Mouse (Mus musculus) forebrain, embryonic 11.5 days (tissue): Measurements from ENCODE around the gene Chchd1. TPM values are rescaled to one million over a fixed set of nuclear protein-coding genes. Genes with fewer than 3 reads are reported as not detected.
A peak's percentile ranks its signal among the peaks of the same experiment; 100 is the strongest.

ENCODE experiments used
- ATAC-seq: fragments of 200-750 bp; cut with Nextera tagmentation; replicated peaks from 2 replicates; pipeline ENCODE4 v1.8.0; 2017; ENCODE audit warnings: moderate TSS enrichment; ENCODE audit not compliant: low FRiP score
- DNase-seq: peaks from one replicate; pipeline ENCODE4 v3.0.0-alpha.2; 2017; ENCODE audit warnings: low spot score
- H3K27ac ChIP-seq: fragments of 300-500 bp; sonication (generic); 2 replicates; pipeline ENCODE4 v1.5.1; 2014; ENCODE audit warnings: low read depth, low read length
- H3K27me3 ChIP-seq: fragments of 300-500 bp; sonication (generic); 2 replicates; pipeline ENCODE4 v1.6.1; 2014; ENCODE audit warnings: mild to moderate bottlenecking, low read length, mixed read lengths; ENCODE audit not compliant: control insufficient read depth, insufficient read depth
- H3K36me3 ChIP-seq: fragments of 300-500 bp; sonication (generic); 2 replicates; pipeline ENCODE4 v1.6.1; 2014; ENCODE audit warnings: mild to moderate bottlenecking, low read length, moderate library complexity, mixed read lengths; ENCODE audit not compliant: control insufficient read depth, insufficient read depth
- H3K4me1 ChIP-seq: fragments of 300-500 bp; sonication (generic); replicated peaks from 2 replicates; pipeline ENCODE4 v1.6.1; 2014; ENCODE audit warnings: low read length, mixed read lengths; ENCODE audit not compliant: control insufficient read depth, insufficient read depth
- H3K4me2 ChIP-seq: fragments of 300-500 bp; sonication (generic); 2 replicates; pipeline ENCODE4 v1.6.1; 2014; ENCODE audit warnings: low read depth, mild to moderate bottlenecking, low read length, moderate library complexity, mixed read lengths; ENCODE audit not compliant: severe bottlenecking
- H3K4me3 ChIP-seq: fragments of 300-500 bp; sonication (generic); 2 replicates; pipeline ENCODE4 v1.5.1; 2014; ENCODE audit warnings: low read depth, low read length
- H3K9ac ChIP-seq: fragments of 300-500 bp; sonication (generic); 2 replicates; pipeline ENCODE4 v1.6.1; 2014; ENCODE audit warnings: low read length
- H3K9me3 ChIP-seq: fragments of 300-500 bp; sonication (generic); 2 replicates; pipeline ENCODE4 v1.6.1; 2016; ENCODE audit warnings: low read length, mixed read lengths; ENCODE audit not compliant: control insufficient read depth
- WGBS: fragments of 180-500 bp; shearing (Covaris S2); extraction: QIAGEN DNeasy Blood & Tissue Kit; methylation state at CpG from one replicate; pipeline ENCODE4 v1.1.7; 2014; 5-methylcytosine and 5-hydroxymethylcytosine counted together
- polyA plus RNA-seq: library from polyadenylated mRNA; unstranded; fragments of >200 nt; fragmentation: Nextera tagmentation; extraction: Ambion mirVana; gene quantifications from 2 replicates; pipeline ENCODE4 v1.2.1, GENCODE M21; 2014

The Chchd1 gene
- polyA plus RNA-seq, 1 experiment from 2014 or later = 256 TPM

DNA sequence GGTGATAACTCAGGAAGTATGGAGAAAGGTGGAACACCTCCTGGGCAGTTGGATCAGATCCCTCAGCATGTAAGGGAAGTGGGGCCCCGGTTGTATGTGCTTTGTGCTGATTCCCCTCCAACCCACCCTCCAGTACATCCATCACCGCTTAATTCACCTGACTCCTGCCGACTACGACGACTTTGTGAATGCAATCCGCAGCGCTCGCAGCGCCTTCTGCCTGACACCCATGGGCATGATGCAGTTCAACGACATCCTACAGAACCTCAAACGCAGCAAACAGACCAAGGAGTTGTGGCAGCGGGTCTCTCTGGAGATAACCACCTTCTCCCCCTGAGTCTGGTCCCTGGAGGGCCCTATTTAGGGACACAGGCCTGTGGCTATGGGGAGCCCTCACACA, 20.2 kb downstream of the Chchd1 start:
- Histone ChIP-seq H3K9ac (no peak overlapping the region), H3K27me3 (no peaks in the 10 kb centered on the region), H3K4me1 (no peaks in the 10 kb centered on the region), H3K36me3 (peaks cover 21% of the 10 kb centered on the region; the same call in 1 of the 2 replicates), H3K9me3 (no peaks in the 10 kb centered on the region), H3K4me3 (no peak overlapping the region), H3K27ac (no peak overlapping the region), H3K4me2 (no peak overlapping the region)
- no peak for DNase-seq
- no peak for ATAC-seq
- 93% methylated on average over 12 of the region's 12 CpGs for WGBS

DNA sequence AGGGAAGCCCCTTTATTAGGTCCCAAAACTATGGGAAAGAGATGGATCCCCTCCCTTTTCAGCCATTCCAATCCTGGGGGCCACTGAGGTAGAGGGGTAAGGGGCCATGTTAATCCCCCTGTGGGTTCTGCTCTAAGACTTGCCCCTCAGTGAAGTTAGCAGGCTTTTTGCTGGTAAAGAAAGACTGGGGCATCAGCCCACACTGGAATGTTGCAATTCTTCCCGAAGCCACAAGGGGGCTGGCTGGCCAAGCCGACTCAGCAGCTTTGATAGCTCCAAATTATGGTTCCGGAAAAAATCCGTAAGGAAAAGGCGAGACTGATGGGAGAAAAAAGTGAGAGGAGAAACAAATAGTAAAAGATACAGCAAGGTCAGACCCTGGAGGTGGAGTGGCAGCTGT, 21.2 kb downstream of the Chchd1 start:
- no peak overlapping the region for H3K4me3 ChIP-seq
- H3K27me3 ChIP-seq = no peaks in the 10 kb centered on the region
- H3K36me3 ChIP-seq = peaks cover 15% of the 10 kb centered on the region; the same call in 1 of the 2 replicates
- H3K4me2 ChIP-seq = no peak overlapping the region
- DNase-seq = peak; percentile 77
- 43% methylated on average over 5 of the region's 5 CpGs for WGBS
- ATAC-seq = no peak
- no peaks in the 10 kb centered on the region for H3K9me3 ChIP-seq
- no peak overlapping the region for H3K9ac ChIP-seq
- no peaks in the 10 kb centered on the region for H3K4me1 ChIP-seq
- H3K27ac ChIP-seq = no peak overlapping the region

DNA sequence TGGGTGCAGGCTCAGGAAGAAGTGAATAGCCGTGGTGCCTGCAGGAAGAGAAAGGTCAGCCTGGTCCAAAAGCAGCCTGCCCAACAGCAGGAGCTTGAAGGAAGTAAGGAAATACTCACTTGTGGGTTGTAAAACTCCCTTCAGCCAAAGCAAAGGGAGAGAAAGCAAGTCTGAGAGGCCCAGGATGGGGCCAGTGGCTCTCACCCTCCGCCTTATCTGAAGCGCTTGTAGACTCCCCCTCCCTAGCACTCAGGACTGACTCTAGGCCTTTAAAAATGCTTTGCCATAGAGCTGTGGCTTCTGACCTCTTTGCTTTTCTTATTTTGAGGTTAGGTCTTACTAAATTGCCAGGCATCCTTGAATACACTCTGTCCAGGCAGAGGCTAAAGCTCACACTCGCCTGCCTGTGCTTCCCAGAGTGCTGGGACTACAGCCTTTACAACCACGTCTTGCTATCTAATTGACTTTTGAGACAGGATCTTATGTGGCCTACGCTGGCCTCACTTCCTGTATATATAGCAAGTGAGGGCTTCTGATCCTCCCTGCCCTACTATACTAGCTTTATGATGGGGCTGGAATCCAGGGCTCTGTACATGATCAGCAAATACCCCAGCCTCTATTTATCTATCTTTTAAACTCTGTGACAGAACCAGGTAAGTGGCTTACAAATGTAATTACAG, 23.0 kb downstream of the Chchd1 start:
- Histone ChIP-seq H3K4me1 (no peaks in the 10 kb centered on the region), H3K4me3 (no peak overlapping the region)
- ATAC-seq = no peak

DNA sequence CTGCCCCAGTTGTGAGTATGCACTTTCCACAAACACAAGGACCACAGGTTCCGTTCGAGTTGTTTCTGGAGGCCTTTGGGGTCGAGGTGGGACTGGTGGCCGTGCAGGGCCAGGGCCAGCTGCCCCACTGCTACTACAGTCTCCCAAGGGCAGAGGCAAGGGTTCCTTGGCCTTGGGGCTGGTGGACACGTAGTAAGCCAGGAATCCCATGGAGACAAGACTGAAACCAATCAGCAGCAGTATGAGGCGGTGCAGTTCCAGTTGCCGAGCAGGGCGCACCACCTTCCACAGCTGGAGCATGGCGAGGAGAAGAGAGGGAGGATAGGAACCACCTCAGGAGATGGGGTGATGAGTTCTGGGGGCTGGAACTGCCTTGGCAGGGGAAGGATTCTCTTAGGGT, 27.1 kb downstream of the Chchd1 start:
- peaks cover 4% of the 10 kb centered on the region; the same call in 1 of the 2 replicates for H3K36me3 ChIP-seq
- DNase-seq (no peak), ATAC-seq (no peak)
- 90% methylated on average over 9 of the region's 9 CpGs for WGBS
- H3K4me1 ChIP-seq = no peaks in the 10 kb centered on the region
- H3K27me3 ChIP-seq = no peaks in the 10 kb centered on the region
- H3K4me2 ChIP-seq = no peak overlapping the region
- H3K4me3 ChIP-seq = no peak overlapping the region
- no peak overlapping the region for H3K27ac ChIP-seq
- H3K9me3 ChIP-seq = no peaks in the 10 kb centered on the region
- no peak overlapping the region for H3K9ac ChIP-seq

More for the DNA sequence above, 23.0 kb downstream of the Chchd1 start:
- Histone ChIP-seq H3K9ac (no peak overlapping the region), H3K9me3 (no peaks in the 10 kb centered on the region), H3K27ac (no peak overlapping the region), H3K36me3 (peaks cover 13% of the 10 kb centered on the region; the same call in 1 of the 2 replicates), H3K27me3 (no peaks in the 10 kb centered on the region), H3K4me2 (no peak overlapping the region)
- 88% methylated on average over 6 of the region's 6 CpGs for WGBS
- DNase-seq = no peak

DNA sequence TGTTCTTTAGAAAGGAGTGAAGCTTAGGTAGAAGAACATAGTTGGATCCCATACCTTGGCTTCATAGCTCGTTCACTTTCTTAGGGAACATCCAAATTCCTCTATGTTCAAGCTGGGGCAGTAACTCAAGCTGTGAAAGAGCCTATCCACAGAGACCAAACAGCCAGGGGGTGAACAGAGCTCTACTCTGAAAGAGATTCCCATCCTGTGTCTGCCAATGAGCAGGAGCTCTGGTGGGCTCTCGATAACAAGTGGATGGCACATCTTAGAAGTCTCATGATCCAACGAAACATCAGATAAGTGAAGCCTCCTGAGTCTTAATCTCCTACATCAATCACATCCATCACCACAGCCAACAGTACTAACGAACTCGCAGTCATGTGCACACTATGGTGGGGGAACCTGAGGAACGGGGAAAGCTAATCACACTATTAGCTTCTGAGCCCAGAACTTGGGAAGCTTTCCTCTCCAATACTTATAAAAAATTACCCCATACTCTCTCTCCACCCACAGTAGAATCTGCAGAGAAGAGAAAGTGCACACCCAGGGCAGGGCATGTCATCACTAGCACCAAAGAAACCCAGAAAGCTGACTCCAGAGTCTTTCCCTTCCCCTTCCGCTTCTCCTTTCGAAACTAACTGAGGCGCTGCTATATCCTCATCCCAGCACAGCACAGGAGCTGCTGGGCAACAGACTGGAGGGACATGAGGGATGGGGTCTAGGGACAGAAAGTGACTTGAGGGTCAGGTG, 28.2 kb downstream of the Chchd1 start:
- ATAC-seq = no peak
- DNase-seq = no peak
- Histone ChIP-seq H3K9me3 (no peaks in the 10 kb centered on the region), H3K4me2 (no peak overlapping the region), H3K4me1 (no peaks in the 10 kb centered on the region), H3K4me3 (no peak overlapping the region), H3K27me3 (no peaks in the 10 kb centered on the region), H3K36me3 (peaks cover 4% of the 10 kb centered on the region; the same call in 1 of the 2 replicates), H3K27ac (no peak overlapping the region), H3K9ac (no peak overlapping the region)
- WGBS = 91% methylated on average over 9 of the region's 9 CpGs

DNA sequence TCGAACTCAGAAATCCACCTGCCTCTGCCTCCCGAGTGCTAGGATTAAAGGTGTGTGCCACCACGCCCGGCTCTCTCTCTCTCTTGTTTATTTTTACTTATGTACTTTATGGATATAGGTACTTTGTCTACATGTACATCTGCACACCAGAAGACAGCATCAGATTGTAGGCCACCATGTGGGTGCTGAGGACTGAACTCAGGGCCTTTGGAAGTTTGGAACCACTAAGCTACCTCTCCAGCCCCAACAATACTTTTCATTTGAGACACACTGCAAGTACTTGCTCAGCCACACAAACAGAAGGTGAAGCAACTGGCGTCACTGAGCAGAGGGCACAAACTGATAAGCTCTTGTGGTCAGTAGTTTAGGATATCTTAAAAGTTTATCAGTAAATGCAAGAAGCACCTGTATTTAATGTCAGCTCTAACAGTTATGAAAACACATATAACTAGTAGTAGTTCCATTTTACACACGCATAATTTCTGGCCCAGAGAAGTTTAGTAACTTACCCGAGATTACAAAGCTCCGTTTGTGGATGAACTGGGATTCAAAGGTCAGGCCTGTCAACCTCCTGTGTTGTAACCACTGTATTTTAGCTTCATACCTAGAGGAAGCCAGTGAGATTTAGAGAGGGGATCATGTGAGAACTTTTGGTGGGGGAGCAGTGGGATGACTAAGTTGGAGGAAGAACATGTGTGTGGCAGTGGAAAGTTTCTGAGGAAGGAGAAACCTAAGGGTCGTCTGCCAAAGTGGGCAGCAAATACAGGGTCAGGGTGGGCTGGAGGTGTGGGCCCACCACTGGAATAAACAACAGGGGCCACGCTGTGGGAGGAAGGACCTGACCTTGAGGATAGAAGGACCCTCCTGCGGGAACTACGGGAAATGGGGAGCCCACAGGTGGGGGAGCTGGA, 30.5 kb downstream of the Chchd1 start:
- peak overlapping the region; percentile 86 for H3K9ac ChIP-seq
- H3K27me3 ChIP-seq = no peaks in the 10 kb centered on the region
- DNase-seq (no peak), ATAC-seq (0 out of 2 replicates have a peak, but pooled peaks have one; percentile 6)
- peak overlapping the region; percentile 57 for H3K4me2 ChIP-seq
- peak overlapping the region; percentile 80 for H3K4me3 ChIP-seq
- no peaks in the 10 kb centered on the region for H3K36me3 ChIP-seq
- no peaks in the 10 kb centered on the region for H3K4me1 ChIP-seq
- WGBS = 55% methylated on average over 12 of the region's 12 CpGs
- H3K27ac ChIP-seq = no peak overlapping the region
- no peaks in the 10 kb centered on the region for H3K9me3 ChIP-seq

DNA sequence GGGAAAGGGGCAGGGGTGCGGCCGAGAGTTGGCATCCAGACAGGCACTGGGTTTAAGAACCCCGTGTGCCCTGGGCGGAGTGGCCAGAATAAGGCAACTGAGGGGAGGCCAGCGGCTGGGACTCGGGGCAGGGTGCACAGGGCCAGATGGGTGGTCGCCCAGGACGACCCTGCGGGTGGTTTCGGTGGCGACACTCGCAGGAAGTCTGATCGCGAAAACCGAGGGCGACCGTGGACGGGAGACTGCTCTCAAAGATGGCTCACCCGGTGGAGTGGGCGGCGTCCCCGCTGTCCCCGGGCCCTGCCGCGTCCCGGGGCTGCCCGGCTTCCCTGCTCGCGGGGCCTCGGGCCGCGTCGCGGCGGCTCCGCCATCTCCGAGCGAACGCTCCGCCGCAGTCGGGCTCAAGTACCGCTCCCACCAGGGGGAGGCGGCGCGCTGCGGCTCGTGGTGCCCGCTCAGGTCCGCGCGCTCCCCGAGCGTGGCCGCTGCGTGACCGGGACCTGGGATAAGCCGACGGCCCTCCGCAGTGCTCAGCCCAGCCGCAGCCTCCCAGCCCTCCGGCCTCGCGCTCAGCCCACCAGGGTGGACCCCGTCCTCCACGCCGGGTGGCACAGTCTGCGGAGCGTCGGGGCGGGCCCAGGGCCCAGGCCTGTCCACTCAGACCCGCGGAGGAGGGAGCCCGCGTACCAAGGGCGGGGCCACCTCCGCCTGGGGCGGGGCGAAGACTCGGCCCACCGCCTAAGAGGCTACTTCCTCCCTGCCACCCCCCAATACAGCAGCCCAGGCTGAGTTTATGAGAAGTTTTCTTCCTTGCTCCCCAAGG, 31.4 kb downstream of the Chchd1 start, which contains the start of gene Ndst2:
Gene Ndst2, minus strand, starts transcription at position 611 of the 823 bp plus-strand sequence.
- ATAC-seq (peak; percentile 99), DNase-seq (peak; percentile 93)
- Histone ChIP-seq H3K4me3 (peak within 1 kb of the TSS; percentile 80), H3K4me2 (peak within 1 kb of the TSS; percentile 57), H3K27me3 (no peaks in the 10 kb centered on the region), H3K9me3 (no peaks in the 10 kb centered on the region), H3K9ac (peak within 1 kb of the TSS; percentile 86), H3K36me3 (no peaks in the 10 kb centered on the region; the same call in 1 of the 2 replicates), H3K27ac (peak within 1 kb of the TSS; percentile 68; the same call in 1 of the 2 replicates), H3K4me1 (no peaks in the 10 kb centered on the region)
- WGBS = under 1% methylated on average over 79 of the region's 81 CpGs
